Mouse (Mus musculus) olfactory bulb, adult 2 months (tissue): ENCODE results near the gene Col6a5. TPM values are rescaled to one million over a fixed set of nuclear protein-coding genes. Genes with fewer than 3 reads are reported as not detected.

ENCODE experiments used
- H3K27ac ChIP-seq: fragments of 200-500 bp; 2 replicates; pipeline ENCODE4 v1.5.1; 2012; ENCODE audit warnings: low read depth, low read length; ENCODE audit not compliant: insufficient read depth
- H3K4me1 ChIP-seq: fragments of 200-500 bp; 2 replicates; pipeline ENCODE4 v1.6.1; 2012; ENCODE audit warnings: low read length; ENCODE audit not compliant: control insufficient read depth, insufficient read depth
- H3K4me3 ChIP-seq: fragments of 200-500 bp; 2 replicates; pipeline ENCODE4 v1.5.1; 2012; ENCODE audit warnings: mild to moderate bottlenecking, low read depth, low read length, moderate library complexity; ENCODE audit not compliant: insufficient read depth
- CTCF ChIP-seq: fragments of 200-500 bp; IDR thresholded peaks from 2 replicates; pipeline ENCODE4 v1.5.1; 2012; ENCODE audit warnings: low read depth, mild to moderate bottlenecking, low read length, moderate library complexity; ENCODE audit not compliant: insufficient read depth
- POLR2A ChIP-seq: fragments of 200-500 bp; IDR thresholded peaks from 2 replicates; pipeline ENCODE4 v1.6.1; 2012; ENCODE audit warnings: mild to moderate bottlenecking, low read depth, low read length, moderate library complexity; ENCODE audit not compliant: insufficient read depth
- WGBS: fragments of 180-500 bp; shearing (Covaris S2); methylation state at CpG from one replicate; pipeline ENCODE4 v1.1.7; 2018; 5-methylcytosine and 5-hydroxymethylcytosine counted together
- polyA plus RNA-seq: library from polyadenylated mRNA; stranded (reverse); fragments of >200 nt; gene quantifications from 2 replicates; pipeline ENCODE4 v1.2.4, GENCODE M21; 2012; ENCODE audit warnings: low replicate concordance; ENCODE audit not compliant: missing spikeins, insufficient read depth, insufficient read length

The Col6a5 gene
- polyA plus RNA-seq, 1 experiment, result not detected

GRCm38 (mm10) chr9:105839147-105839515 is 121.3 kb downstream of the Col6a5 start:
- 80% methylated on average over 5 of the region's 5 CpGs for WGBS
- Histone ChIP-seq H3K4me3 (no peak overlapping the region), H3K4me1 (peaks cover 4% of the 10 kb centered on the region; the same call in 1 of the 2 replicates), H3K27ac (no peak overlapping the region)
- TF ChIP-seq POLR2A, result no peak
- no peak for TF ChIP-seq CTCF

- no peak for TF ChIP-seq CTCF
- TF ChIP-seq POLR2A, result no peak
- 85% methylated on average over 4 of the region's 4 CpGs for WGBS
- peaks cover 4% of the 10 kb centered on the region; the same call in 1 of the 2 replicates for H3K4me1 ChIP-seq
- H3K4me3 ChIP-seq, result no peak overlapping the region
- H3K27ac ChIP-seq, result no peak overlapping the region
Observed at GRCm38 (mm10) chr9:105838396-105839146, 121.9 kb downstream of the Col6a5 start.

GRCm38 (mm10) chr9:105835587-105835986 is 124.9 kb downstream of the Col6a5 start:
- 79% methylated on average over 7 of the region's 7 CpGs for WGBS
- peaks cover 4% of the 10 kb centered on the region; the same call in 1 of the 2 replicates for H3K4me1 ChIP-seq
- TF ChIP-seq POLR2A (no peak), CTCF (no peak)
- no peak overlapping the region for H3K4me3 ChIP-seq
- H3K27ac ChIP-seq, result no peak overlapping the region

GRCm38 (mm10) chr9:105834799-105835198 is 125.6 kb downstream of the Col6a5 start:
- Histone ChIP-seq H3K4me1 (peaks cover 4% of the 10 kb centered on the region; the same call in 1 of the 2 replicates), H3K27ac (no peak overlapping the region), H3K4me3 (no peak overlapping the region)
- TF ChIP-seq CTCF (no peak), POLR2A (no peak)
- 63% methylated on average over 4 of the region's 4 CpGs for WGBS

DNA sequence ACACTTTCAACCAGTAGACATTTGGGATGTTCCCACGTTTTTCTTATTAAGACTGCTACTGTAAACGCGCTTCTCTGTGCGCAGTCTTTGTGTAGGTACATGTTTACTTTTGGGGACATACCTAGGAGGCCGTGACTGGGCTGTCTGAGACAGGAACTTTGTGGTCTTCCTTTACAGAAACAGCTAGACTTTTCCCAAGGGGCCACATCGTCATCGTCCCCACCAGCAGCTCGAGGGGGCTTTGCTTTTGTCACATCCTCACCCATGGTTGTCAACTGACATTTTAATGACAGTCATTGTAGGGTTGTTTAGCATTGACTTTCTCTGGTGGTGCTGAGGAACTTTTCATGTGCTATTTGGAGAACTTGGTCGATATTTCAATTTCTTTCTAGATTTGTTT is 129.2 kb downstream of the Col6a5 start:
- 90% methylated on average over 9 of the region's 9 CpGs for WGBS
- no peak for TF ChIP-seq POLR2A
- TF ChIP-seq CTCF, result no peak

GRCm38 (mm10) chr9:105827791-105828385 is 132.6 kb downstream of the Col6a5 start, which contains the start of gene Col6a6:
TSS of gene Col6a6 (minus strand) at chr9:105828160.
- WGBS, result 24% methylated on average over 20 of the region's 20 CpGs
- TF ChIP-seq CTCF, result no peak
- no peak for TF ChIP-seq POLR2A
- Histone ChIP-seq H3K4me1 (peaks cover 4% of the 10 kb centered on the region), H3K4me3 (no peak within 1 kb of the TSS), H3K27ac (no peak within 1 kb of the TSS)

More for the DNA sequence above, 129.2 kb downstream of the Col6a5 start:
- Histone ChIP-seq H3K4me1 (peaks cover 7% of the 10 kb centered on the region), H3K27ac (no peak overlapping the region), H3K4me3 (no peak overlapping the region)

DNA sequence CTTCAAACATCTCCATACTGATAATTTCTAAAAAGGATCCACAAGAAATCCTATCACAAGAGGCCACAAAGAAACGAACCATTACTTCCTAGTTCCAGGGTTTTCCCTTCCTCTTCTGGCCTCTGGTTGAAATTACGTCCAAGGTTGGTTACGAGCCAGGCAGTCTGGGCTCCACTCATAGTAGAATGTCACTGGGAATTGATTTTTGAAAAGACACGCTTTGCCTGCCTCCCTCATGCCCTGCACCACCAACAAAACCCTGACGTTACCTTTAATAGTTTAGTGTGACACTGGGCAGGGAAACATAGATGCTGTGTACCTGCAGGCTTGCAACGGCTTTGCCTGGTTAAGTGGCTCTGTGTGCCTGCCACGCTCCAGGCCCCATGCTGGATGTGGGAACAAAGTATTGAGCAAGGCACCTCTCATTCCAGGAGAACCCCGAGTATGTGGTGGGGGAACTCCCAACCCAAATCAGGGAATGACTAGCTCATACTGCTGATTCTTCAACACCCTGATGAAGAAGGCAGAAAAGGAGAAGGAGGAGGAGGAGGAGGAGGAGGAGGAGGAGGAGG is 133.3 kb downstream of the Col6a5 start:
- no peak overlapping the region for H3K27ac ChIP-seq
- peaks cover 4% of the 10 kb centered on the region for H3K4me1 ChIP-seq
- TF ChIP-seq CTCF (no peak), POLR2A (no peak)
- 70% methylated on average over 8 of the region's 8 CpGs for WGBS
- H3K4me3 ChIP-seq, result no peak overlapping the region

DNA sequence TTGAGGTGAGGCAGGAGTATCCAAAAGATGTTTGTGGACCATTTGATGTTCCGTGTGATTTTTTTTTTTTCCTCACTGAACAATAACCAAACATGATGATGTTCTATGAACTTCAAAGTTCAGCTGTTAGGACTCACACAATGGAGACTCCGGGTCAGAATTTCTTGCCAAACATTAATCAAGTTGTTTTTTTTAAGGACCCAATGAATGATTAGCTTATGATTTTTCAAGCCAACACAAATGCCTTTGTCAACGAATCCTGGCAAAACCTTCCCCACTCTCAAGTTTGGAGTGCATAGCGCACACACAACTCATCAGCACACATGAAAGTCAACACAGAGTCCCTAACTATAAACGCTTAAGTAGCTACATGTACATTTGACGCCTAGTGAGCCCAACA is 139.7 kb downstream of the Col6a5 start:
- no peak overlapping the region for H3K27ac ChIP-seq
- 82% methylated on average over 6 of the region's 6 CpGs for WGBS
- TF ChIP-seq CTCF (no peak), POLR2A (no peak)
- no peaks in the 10 kb centered on the region for H3K4me1 ChIP-seq
- H3K4me3 ChIP-seq, result no peak overlapping the region

DNA sequence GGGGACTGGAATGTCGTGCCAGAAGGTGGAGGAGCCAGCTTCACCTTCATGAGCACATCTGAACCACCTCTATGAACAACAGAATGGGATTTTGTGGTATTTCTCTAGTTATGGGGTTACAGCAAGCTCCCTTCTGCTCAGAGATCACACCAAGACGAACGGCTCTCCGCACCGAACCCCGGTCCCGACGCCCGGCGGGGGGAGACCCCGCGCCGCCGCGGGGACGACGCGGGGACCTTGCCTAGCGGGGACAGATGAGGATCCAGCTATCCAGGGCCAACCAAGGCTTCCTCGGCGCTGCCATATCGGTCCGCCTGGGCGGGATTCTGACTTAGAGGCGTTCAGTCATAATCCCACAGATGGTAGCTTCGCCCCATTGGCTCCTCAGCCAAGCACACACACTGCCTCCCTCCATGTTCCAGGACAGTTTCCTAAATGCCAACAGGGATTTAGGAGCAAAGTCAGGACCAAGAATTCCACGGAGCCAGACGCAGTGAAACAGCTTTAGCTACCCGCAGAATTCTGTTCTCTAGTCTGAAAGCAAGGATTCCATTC is 141.2 kb downstream of the Col6a5 start:
- TF ChIP-seq POLR2A, result no peak
- TF ChIP-seq CTCF, result no peak
- Histone ChIP-seq H3K4me3 (no peak overlapping the region), H3K4me1 (no peaks in the 10 kb centered on the region), H3K27ac (no peak overlapping the region)
- 81% methylated on average over 29 of the region's 29 CpGs for WGBS
